Mouse (Mus musculus): ENCODE results near the gene Gm8374.
"Not testable (repeated sequence)": the region's sequence is repeated elsewhere in the genome, so short reads cannot be mapped to it uniquely, and the experiment has no call there.

The Gm8374 gene

GRCm38 (mm10) chr14:7365034-7365433, at the start of gene Gm8374:
Gene Gm8374 (minus strand): TSS chr14:7365134.
- DNase-seq (ENCODE audit: low read depth in 1 of 2, low spot score in 2 of 2), result not testable (repeated sequence)

- DNase-seq (ENCODE audit: low read depth in 1 of 2, low spot score in 2 of 2), result not testable (repeated sequence)
These were observed 32.6 kb downstream of the Gm8374 start, which contains the start of gene Gm5797 for GRCm38 (mm10) chr14:7332295-7332694. Gene Gm5797 (minus strand): TSS chr14:7332395.

DNA sequence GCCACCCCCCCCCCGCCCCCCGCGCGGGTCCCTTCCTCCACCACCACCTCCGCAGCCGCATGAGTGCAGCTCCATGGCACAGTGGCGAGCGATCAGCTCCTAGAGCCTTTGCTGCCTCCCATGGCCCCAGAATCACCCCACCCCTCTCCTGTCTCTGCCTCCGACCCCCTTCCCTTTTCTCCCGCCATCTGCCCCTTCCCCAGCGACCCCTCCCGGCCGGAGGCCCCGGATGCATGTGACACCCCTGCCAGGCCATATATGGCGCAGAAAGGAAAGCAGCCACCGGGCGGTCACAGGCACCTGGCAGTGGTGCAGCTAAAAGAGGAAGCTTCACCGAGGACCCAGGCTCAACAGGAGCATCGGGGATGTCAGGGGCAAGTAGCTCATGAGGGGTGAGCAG, 49.8 kb downstream of the Gm8374 start:
- DNase-seq (ENCODE audit: low read depth in 1 of 2, low spot score in 2 of 2), result not testable (repeated sequence)

DNA sequence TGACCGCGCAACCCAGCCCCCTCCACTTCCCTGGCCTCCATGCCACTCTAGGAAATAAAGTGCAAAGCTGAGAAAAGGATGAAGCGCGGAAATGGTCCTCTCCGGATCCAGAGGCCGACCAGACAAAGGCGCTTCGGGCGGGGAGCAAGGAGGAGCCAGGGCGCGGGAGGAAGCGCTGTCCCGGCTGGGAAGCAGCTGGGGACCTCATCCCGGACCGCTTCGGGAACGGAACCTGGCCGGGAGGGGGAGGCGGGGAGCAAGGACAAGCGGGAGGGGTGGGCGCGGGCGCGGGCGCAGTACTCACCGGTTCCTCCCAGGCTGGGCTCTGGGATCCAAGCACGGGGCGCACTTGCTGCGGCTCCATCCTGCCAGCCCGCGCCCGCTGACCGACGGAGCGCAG, 50.3 kb downstream of the Gm8374 start, which contains the start of gene Gm3739:
TSS of gene Gm3739 (minus strand) at position 389 of the 400 bp plus-strand sequence.
- DNase-seq (ENCODE audit: low read depth in 1 of 2, low spot score in 2 of 2), result not testable (repeated sequence)

Measured in monocyte, adult 2 months (primary cell).